Mouse (Mus musculus): Measurements from ENCODE around the gene Coq8a.

Gene Coq8a

GRCm38 (mm10) chr1:180188951-180189350 lies 10.5 kb downstream of the Coq8a start:
- TF ChIP-seq GATA4 (IDR thresholded peaks at IDR 0.05; ENCODE audit: insufficient replicate concordance, low read length), result no peak

GRCm38 (mm10) chr1:180186371-180186770 lies 13.0 kb downstream of the Coq8a start:
- no peak for TF ChIP-seq GATA4 (IDR thresholded peaks at IDR 0.05; ENCODE audit: insufficient replicate concordance, low read length)

- no peak for TF ChIP-seq GATA4 (IDR thresholded peaks at IDR 0.05; ENCODE audit: insufficient replicate concordance, low read length)
These were observed 13.5 kb downstream of the Coq8a start for GRCm38 (mm10) chr1:180185877-180186276.

GRCm38 (mm10) chr1:180184768-180185167 lies 14.6 kb downstream of the Coq8a start:
- TF ChIP-seq GATA4 (IDR thresholded peaks at IDR 0.05; ENCODE audit: insufficient replicate concordance, low read length), result no peak

- TF ChIP-seq GATA4 (IDR thresholded peaks at IDR 0.05; ENCODE audit: insufficient replicate concordance, low read length), result no peak
These were observed 15.8 kb downstream of the Coq8a start for GRCm38 (mm10) chr1:180183525-180184159.

- no peak for TF ChIP-seq GATA4 (IDR thresholded peaks at IDR 0.05; ENCODE audit: insufficient replicate concordance, low read length)
These were observed 16.7 kb downstream of the Coq8a start for GRCm38 (mm10) chr1:180182731-180183130.

- TF ChIP-seq GATA4 (IDR thresholded peaks at IDR 0.05; ENCODE audit: insufficient replicate concordance, low read length), result no peak
These were observed 17.5 kb downstream of the Coq8a start for GRCm38 (mm10) chr1:180181966-180182319.

GRCm38 (mm10) chr1:180181304-180181965 lies 18.0 kb downstream of the Coq8a start:
- TF ChIP-seq GATA4 (IDR thresholded peaks at IDR 0.05; ENCODE audit: insufficient replicate concordance, low read length), result no peak

GRCm38 (mm10) chr1:180179840-180180239 lies 19.6 kb downstream of the Coq8a start:
- TF ChIP-seq GATA4 (IDR thresholded peaks at IDR 0.05; ENCODE audit: insufficient replicate concordance, low read length), result no peak

GRCm38 (mm10) chr1:180179100-180179499 lies 20.3 kb downstream of the Coq8a start:
- no peak for TF ChIP-seq GATA4 (IDR thresholded peaks at IDR 0.05; ENCODE audit: insufficient replicate concordance, low read length)

- TF ChIP-seq GATA4 (IDR thresholded peaks at IDR 0.05; ENCODE audit: insufficient replicate concordance, low read length), result no peak
These were observed 21.1 kb downstream of the Coq8a start for GRCm38 (mm10) chr1:180178340-180178739.

GRCm38 (mm10) chr1:180176784-180177183 lies 22.6 kb downstream of the Coq8a start:
- no peak for TF ChIP-seq GATA4 (IDR thresholded peaks at IDR 0.05; ENCODE audit: insufficient replicate concordance, low read length)

- no peak for TF ChIP-seq GATA4 (IDR thresholded peaks at IDR 0.05; ENCODE audit: insufficient replicate concordance, low read length)
These were observed 23.8 kb downstream of the Coq8a start for GRCm38 (mm10) chr1:180175635-180176034.

GRCm38 (mm10) chr1:180175167-180175566 lies 24.2 kb downstream of the Coq8a start:
- TF ChIP-seq GATA4 (IDR thresholded peaks at IDR 0.05; ENCODE audit: insufficient replicate concordance, low read length), result no peak

- TF ChIP-seq GATA4 (IDR thresholded peaks at IDR 0.05; ENCODE audit: insufficient replicate concordance, low read length), result no peak
These were observed 24.7 kb downstream of the Coq8a start for GRCm38 (mm10) chr1:180174718-180175117.

GRCm38 (mm10) chr1:180173017-180173416 lies 26.4 kb downstream of the Coq8a start:
- TF ChIP-seq GATA4 (IDR thresholded peaks at IDR 0.05; ENCODE audit: insufficient replicate concordance, low read length), result no peak

- no peak for TF ChIP-seq GATA4 (IDR thresholded peaks at IDR 0.05; ENCODE audit: insufficient replicate concordance, low read length)
These were observed 26.8 kb downstream of the Coq8a start for GRCm38 (mm10) chr1:180172600-180172999.
